Mouse (Mus musculus): Measurements from ENCODE around the gene Fmnl2.

GRCm38 (mm10) chr2:52817341-52817740, 40.3 kb upstream of the Fmnl2 start:
- TF ChIP-seq CTCF (IDR thresholded peaks at IDR 0.05; ENCODE audit: extremely low read depth, insufficient read depth, insufficient read length, insufficient replicate concordance) (no peak), POLR2A (IDR thresholded peaks at IDR 0.05; ENCODE audit: low read depth, low read length) (no peak)
